Mouse (Mus musculus) embryonic facial prominence, embryonic 13.5 days (tissue): ENCODE results near the gene Ltbp3. TPM values are rescaled to one million over a fixed set of nuclear protein-coding genes. Genes with fewer than 3 reads are reported as not detected.

ENCODE experiments used
- ATAC-seq: fragments of 200-750 bp; cut with Nextera tagmentation; 2 replicates; pipeline ENCODE4 v1.8.0; 2017; ENCODE audit warnings: low read depth; ENCODE audit not compliant: insufficient number of reproducible peaks, insufficient read depth, low FRiP score, low TSS enrichment
- H3K27ac ChIP-seq: fragments of 300-500 bp; sonication (generic); 2 replicates; pipeline ENCODE4 v1.5.1; 2015; ENCODE audit warnings: moderate library complexity, mild to moderate bottlenecking, inconsistent platforms
- H3K27me3 ChIP-seq: fragments of 300-500 bp; sonication (generic); 2 replicates; pipeline ENCODE4 v1.6.1; 2015; ENCODE audit warnings: mild to moderate bottlenecking, inconsistent platforms
- H3K36me3 ChIP-seq: fragments of 300-500 bp; sonication (generic); 2 replicates; pipeline ENCODE4 v1.6.1; 2015; ENCODE audit warnings: mild to moderate bottlenecking, inconsistent platforms
- H3K4me1 ChIP-seq: fragments of 300-500 bp; sonication (generic); 2 replicates; pipeline ENCODE4 v1.6.1; 2015; ENCODE audit warnings: inconsistent platforms
- H3K4me2 ChIP-seq: fragments of 300-500 bp; sonication (generic); 2 replicates; pipeline ENCODE4 v1.6.1; 2015; ENCODE audit warnings: moderate library complexity, mild to moderate bottlenecking, inconsistent platforms
- H3K4me3 ChIP-seq: fragments of 300-500 bp; sonication (generic); 2 replicates; pipeline ENCODE4 v1.5.1; 2015; ENCODE audit warnings: mild to moderate bottlenecking, inconsistent platforms
- H3K9ac ChIP-seq: fragments of 300-500 bp; sonication (generic); 2 replicates; pipeline ENCODE4 v1.6.1; 2015; ENCODE audit warnings: mild to moderate bottlenecking, inconsistent platforms
- H3K9me3 ChIP-seq: fragments of 300-500 bp; sonication (generic); 2 replicates; pipeline ENCODE4 v1.6.1; 2016; ENCODE audit warnings: inconsistent platforms
- WGBS: fragments of 180-500 bp; shearing (Covaris S2); methylation state at CpG from one replicate; pipeline ENCODE4 v1.1.7; 2015; ENCODE audit warnings: mixed read lengths; 5-methylcytosine and 5-hydroxymethylcytosine counted together
- polyA plus RNA-seq: library from polyadenylated mRNA; unstranded; fragments of >200 nt; fragmentation: Nextera tagmentation; extraction: Ambion mirVana; gene quantifications from 2 replicates; pipeline ENCODE4 v1.2.1, GENCODE M21; 2015

Gene Ltbp3
- polyA plus RNA-seq, 1 experiment from 2014 or later, result 44.4 TPM

DNA sequence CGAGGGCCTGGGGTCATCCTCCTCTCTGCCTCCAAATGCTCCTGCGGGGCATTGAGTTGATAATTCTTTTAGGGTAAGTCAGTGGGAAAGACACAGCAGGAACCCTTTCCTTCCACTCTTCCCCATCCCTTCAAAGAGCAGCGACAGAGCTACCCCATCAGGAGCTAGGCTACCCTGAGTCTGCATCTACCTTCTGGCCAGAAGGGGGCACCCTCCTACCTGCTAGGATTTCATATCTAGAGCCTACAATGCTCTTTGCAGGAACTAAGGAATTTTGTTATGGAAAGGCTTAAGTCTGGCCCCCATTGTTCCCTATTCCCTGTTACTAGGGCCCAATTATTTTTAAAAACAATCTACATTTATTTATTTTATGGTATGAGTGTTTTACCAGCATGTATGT, 29.5 kb upstream of the Ltbp3 start:
- Histone ChIP-seq H3K27ac (no peak overlapping the region), H3K4me3 (no peak overlapping the region), H3K27me3 (no peaks in the 10 kb centered on the region), H3K36me3 (peaks cover 68% of the 10 kb centered on the region), H3K9me3 (no peaks in the 10 kb centered on the region), H3K4me1 (peaks cover 14% of the 10 kb centered on the region), H3K9ac (no peak overlapping the region), H3K4me2 (no peak overlapping the region)
- no peak for ATAC-seq
- 11% methylated on average over 3 of the region's 3 CpGs for WGBS

DNA sequence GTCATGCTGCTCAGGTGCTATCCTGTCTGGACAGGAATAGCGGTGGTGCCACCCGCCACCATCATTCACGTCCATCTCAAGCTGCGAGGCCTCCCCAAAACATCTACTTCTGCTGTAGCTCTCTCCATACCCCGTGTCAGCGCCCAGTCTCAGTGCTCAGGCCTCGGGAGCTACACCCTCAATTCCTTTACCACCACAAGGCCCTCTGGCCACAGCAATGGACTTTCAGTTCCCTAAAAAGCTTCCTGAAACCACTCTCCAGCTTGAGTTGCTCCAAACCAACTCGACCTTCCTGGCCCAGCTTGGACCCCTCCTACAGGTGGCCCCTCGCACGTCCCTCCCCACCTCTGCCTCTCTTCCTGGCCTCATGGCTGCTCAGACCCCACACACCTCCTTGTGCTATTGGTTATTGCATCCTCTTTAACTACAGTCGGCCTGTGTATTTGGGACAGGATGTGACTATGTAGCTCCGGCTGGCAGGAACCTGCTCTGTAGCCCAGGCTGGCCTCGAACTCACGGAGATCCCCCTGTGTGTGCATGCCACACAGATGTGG, 28.7 kb upstream of the Ltbp3 start:
- 92% methylated on average over 14 of the region's 14 CpGs for WGBS
- no peaks in the 10 kb centered on the region for H3K27me3 ChIP-seq
- no peak for ATAC-seq
- H3K27ac ChIP-seq, result no peak overlapping the region
- H3K4me1 ChIP-seq, result peaks cover 20% of the 10 kb centered on the region
- H3K4me3 ChIP-seq, result no peak overlapping the region
- H3K9me3 ChIP-seq, result no peaks in the 10 kb centered on the region
- no peak overlapping the region for H3K4me2 ChIP-seq
- H3K9ac ChIP-seq, result no peak overlapping the region
- H3K36me3 ChIP-seq, result peaks cover 69% of the 10 kb centered on the region

DNA sequence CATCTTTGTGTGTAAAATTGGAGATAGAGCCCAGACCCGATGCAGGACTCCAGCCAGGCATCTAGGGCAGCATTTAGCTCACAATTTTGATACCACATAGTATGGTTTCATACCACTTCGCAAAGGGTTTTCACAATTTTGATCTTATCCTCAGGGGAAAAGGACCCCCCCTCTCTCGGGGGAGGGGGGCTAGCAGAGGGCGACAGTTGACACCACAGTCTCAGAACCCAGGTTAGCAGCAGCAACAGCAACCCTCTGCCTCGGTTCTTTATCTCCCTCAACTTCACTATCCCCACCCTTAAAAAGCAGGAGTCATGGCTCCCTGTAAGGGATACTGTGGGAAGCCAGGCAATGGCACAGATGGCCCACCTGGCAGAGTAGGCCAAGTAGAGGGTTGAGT, 27.4 kb upstream of the Ltbp3 start:
- Histone ChIP-seq H3K27ac (peak overlapping the region; percentile 61), H3K4me1 (peaks cover 21% of the 10 kb centered on the region), H3K27me3 (no peaks in the 10 kb centered on the region), H3K4me3 (no peak overlapping the region), H3K36me3 (peaks cover 65% of the 10 kb centered on the region), H3K9me3 (no peaks in the 10 kb centered on the region), H3K9ac (peak overlapping the region; percentile 44; the same call in 1 of the 2 replicates), H3K4me2 (peak overlapping the region; percentile 9; the same call in 1 of the 2 replicates)
- no peak for ATAC-seq
- WGBS, result 68% methylated on average over 5 of the region's 5 CpGs

GRCm38 (mm10) chr19:5713730-5714129, 27.0 kb upstream of the Ltbp3 start:
- no peak for ATAC-seq
- peak overlapping the region; percentile 9; the same call in 1 of the 2 replicates for H3K4me2 ChIP-seq
- H3K36me3 ChIP-seq, result peaks cover 64% of the 10 kb centered on the region
- peak overlapping the region; percentile 44; the same call in 1 of the 2 replicates for H3K9ac ChIP-seq
- WGBS, result 14% methylated on average over 2 of the region's 2 CpGs
- no peaks in the 10 kb centered on the region for H3K27me3 ChIP-seq
- no peaks in the 10 kb centered on the region for H3K9me3 ChIP-seq
- H3K27ac ChIP-seq, result peak overlapping the region; percentile 61
- H3K4me3 ChIP-seq, result no peak overlapping the region
- H3K4me1 ChIP-seq, result peaks cover 21% of the 10 kb centered on the region

GRCm38 (mm10) chr19:5715793-5716688, 24.7 kb upstream of the Ltbp3 start:
- no peak overlapping the region for H3K27ac ChIP-seq
- no peaks in the 10 kb centered on the region for H3K27me3 ChIP-seq
- peaks cover 21% of the 10 kb centered on the region for H3K4me1 ChIP-seq
- H3K4me2 ChIP-seq, result peak overlapping the region; percentile 23
- H3K4me3 ChIP-seq, result no peak overlapping the region
- ATAC-seq, result no peak
- peaks cover 65% of the 10 kb centered on the region for H3K36me3 ChIP-seq
- peak overlapping the region; percentile 54 for H3K9ac ChIP-seq
- no peaks in the 10 kb centered on the region for H3K9me3 ChIP-seq
- WGBS, result 26% methylated on average over 43 of the region's 43 CpGs

DNA sequence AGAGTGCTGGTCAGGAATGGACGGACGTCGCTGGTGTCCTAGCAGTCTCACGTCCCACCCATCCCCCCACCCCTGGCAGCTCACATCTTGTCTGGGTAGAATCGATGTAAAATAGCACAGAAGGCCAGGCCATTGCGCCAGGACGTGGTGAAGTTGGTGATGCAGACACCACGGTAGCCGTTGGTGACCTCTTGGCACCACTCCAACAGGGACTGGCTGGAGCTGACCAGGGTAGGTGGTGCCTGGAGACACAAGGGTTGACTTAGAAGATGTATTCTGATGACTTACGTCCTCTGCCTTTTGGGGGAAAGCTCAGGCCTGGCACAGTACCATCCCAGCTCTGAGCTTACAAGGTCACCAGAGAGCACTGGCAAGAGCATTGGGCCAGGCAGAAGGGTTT, 23.7 kb upstream of the Ltbp3 start:
- ATAC-seq, result no peak
- Histone ChIP-seq H3K9ac (peak overlapping the region; percentile 27; the same call in 1 of the 2 replicates), H3K9me3 (no peaks in the 10 kb centered on the region), H3K27me3 (no peaks in the 10 kb centered on the region), H3K36me3 (peaks cover 67% of the 10 kb centered on the region), H3K4me1 (peaks cover 21% of the 10 kb centered on the region), H3K27ac (no peak overlapping the region), H3K4me3 (no peak overlapping the region), H3K4me2 (no peak overlapping the region)
- WGBS, result 64% methylated on average over 10 of the region's 10 CpGs

GRCm38 (mm10) chr19:5721233-5721632, 19.5 kb upstream of the Ltbp3 start:
- H3K27ac ChIP-seq, result no peak overlapping the region
- H3K27me3 ChIP-seq, result no peaks in the 10 kb centered on the region
- no peaks in the 10 kb centered on the region for H3K9me3 ChIP-seq
- no peak overlapping the region for H3K9ac ChIP-seq
- H3K4me1 ChIP-seq, result peaks cover 29% of the 10 kb centered on the region
- 87% methylated on average over 6 of the region's 6 CpGs for WGBS
- H3K36me3 ChIP-seq, result peaks cover 76% of the 10 kb centered on the region
- no peak overlapping the region for H3K4me3 ChIP-seq
- ATAC-seq, result no peak
- no peak overlapping the region for H3K4me2 ChIP-seq

DNA sequence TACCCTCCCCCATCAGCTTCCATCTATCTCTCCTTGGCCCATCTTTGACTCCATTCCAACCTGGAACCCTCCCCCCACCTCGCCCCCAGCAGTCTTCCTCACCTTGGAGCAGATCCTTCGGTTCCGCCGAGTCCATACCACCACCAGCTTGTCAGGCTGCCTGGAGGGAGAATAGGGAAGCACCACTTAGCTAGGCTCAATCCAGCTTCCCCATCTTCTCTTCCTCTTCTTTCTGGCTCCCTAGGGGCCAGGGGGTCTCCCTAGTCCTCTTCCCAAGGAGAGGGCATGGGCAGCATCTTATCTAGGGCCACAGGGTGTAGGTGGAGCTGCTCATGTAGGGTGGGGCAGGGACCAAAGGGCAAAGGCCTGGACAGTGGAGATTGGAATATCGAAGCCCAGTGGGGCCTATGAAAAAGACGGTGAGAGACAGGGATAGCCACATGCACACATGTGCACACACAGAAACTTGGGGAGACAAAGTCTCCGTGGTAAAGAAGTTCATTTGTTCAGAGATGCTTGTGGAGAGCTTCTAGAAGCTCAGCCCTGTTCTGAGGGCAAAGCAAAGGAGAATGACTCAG, 17.8 kb upstream of the Ltbp3 start:
- 90% methylated on average over 7 of the region's 7 CpGs for WGBS
- H3K36me3 ChIP-seq, result peaks cover 65% of the 10 kb centered on the region

GRCm38 (mm10) chr19:5723934-5724548, 16.7 kb upstream of the Ltbp3 start:
- Histone ChIP-seq H3K9ac (peak overlapping the region; percentile 75; the same call in 1 of the 2 replicates), H3K27me3 (no peaks in the 10 kb centered on the region), H3K4me1 (peaks cover 47% of the 10 kb centered on the region), H3K27ac (no peak overlapping the region), H3K36me3 (peaks cover 58% of the 10 kb centered on the region), H3K4me2 (peak overlapping the region; percentile 99), H3K4me3 (no peak overlapping the region; the same call in none of the 2 replicates), H3K9me3 (no peaks in the 10 kb centered on the region)
- no peak for ATAC-seq
- 76% methylated on average over 4 of the region's 4 CpGs for WGBS

More for the DNA sequence above, 17.8 kb upstream of the Ltbp3 start:
- Histone ChIP-seq H3K4me3 (no peak overlapping the region), H3K9me3 (no peaks in the 10 kb centered on the region), H3K4me1 (peaks cover 39% of the 10 kb centered on the region), H3K4me2 (no peak overlapping the region), H3K27me3 (no peaks in the 10 kb centered on the region), H3K9ac (peak overlapping the region; percentile 52; the same call in 1 of the 2 replicates), H3K27ac (no peak overlapping the region)
- no peak for ATAC-seq

GRCm38 (mm10) chr19:5724549-5724941, 16.2 kb upstream of the Ltbp3 start:
- Histone ChIP-seq H3K36me3 (peaks cover 53% of the 10 kb centered on the region), H3K27ac (peak overlapping the region; percentile 28; the same call in 1 of the 2 replicates), H3K9ac (peak overlapping the region; percentile 75), H3K4me3 (peak overlapping the region; percentile 95), H3K27me3 (no peaks in the 10 kb centered on the region), H3K4me1 (peaks cover 47% of the 10 kb centered on the region), H3K9me3 (no peaks in the 10 kb centered on the region), H3K4me2 (peak overlapping the region; percentile 99)
- no peak for ATAC-seq
- 75% methylated on average over 7 of the region's 7 CpGs for WGBS

DNA sequence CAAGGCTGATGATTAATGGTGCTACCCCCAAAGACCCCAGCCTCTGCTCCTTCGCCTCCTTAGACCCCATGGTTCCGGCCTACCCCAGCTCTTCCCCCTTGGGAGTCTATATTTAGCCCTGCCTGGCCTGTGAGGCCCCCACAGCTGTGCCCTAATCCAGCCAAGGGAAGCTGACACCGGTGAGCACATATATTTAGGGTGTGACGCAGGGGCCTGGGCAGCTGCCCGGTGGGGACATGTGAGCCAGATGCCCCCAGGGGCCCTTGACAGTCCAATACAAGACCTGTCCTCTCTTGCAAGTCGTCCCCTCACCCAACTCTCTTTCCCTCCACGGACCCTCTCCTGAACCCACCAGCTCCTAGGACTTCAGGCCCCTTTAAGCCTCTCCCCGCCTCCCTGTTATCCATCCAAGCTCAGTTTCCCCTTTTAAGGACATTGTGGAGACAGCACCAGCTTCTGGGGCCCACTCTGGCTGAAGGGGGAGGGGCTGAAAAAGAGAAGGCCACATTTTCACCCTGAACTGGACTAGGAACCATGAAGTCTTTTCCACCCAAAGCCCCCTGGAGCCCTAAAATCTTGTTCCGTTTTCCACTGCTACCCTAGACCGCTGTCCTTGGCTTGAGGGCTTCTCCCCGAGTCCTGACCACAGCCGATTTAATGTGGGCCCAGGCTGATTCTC, 15.5 kb upstream of the Ltbp3 start:
- H3K4me3 ChIP-seq, result peak overlapping the region; percentile 95
- H3K27me3 ChIP-seq, result no peaks in the 10 kb centered on the region
- peak overlapping the region; percentile 48; the same call in 1 of the 2 replicates for H3K27ac ChIP-seq
- H3K9ac ChIP-seq, result peak overlapping the region; percentile 75
- H3K4me1 ChIP-seq, result peaks cover 54% of the 10 kb centered on the region
- 71% methylated on average over 12 of the region's 12 CpGs for WGBS
- no peak for ATAC-seq
- H3K4me2 ChIP-seq, result peak overlapping the region; percentile 99
- no peaks in the 10 kb centered on the region for H3K9me3 ChIP-seq
- H3K36me3 ChIP-seq, result peaks cover 48% of the 10 kb centered on the region
